Mouse (Mus musculus) stomach, embryonic 15.5 days (tissue): Measurements from ENCODE around the gene Sox6. TPM values are rescaled to one million over a fixed set of nuclear protein-coding genes. Genes with fewer than 3 reads are reported as not detected.

Source experiments
- ATAC-seq: fragments of 200-750 bp; cut with Nextera tagmentation; 2 replicates; pipeline ENCODE4 v1.8.0; 2017; ENCODE audit warnings: low read depth, moderate number of reproducible peaks, moderate TSS enrichment; ENCODE audit not compliant: insufficient read depth, low FRiP score
- H3K27ac ChIP-seq: fragments of 300-500 bp; sonication (generic); 2 replicates; pipeline ENCODE4 v1.5.1; 2015; ENCODE audit warnings: mild to moderate bottlenecking, inconsistent platforms
- H3K27me3 ChIP-seq: fragments of 300-500 bp; sonication (generic); replicated peaks from 2 replicates; pipeline ENCODE4 v1.6.1; 2015; ENCODE audit warnings: inconsistent platforms
- H3K36me3 ChIP-seq: fragments of 300-500 bp; sonication (generic); 2 replicates; pipeline ENCODE4 v1.6.1; 2015; ENCODE audit warnings: inconsistent platforms
- H3K4me1 ChIP-seq: fragments of 300-500 bp; sonication (generic); 2 replicates; pipeline ENCODE4 v1.6.1; 2015; ENCODE audit warnings: inconsistent platforms
- H3K4me2 ChIP-seq: fragments of 300-500 bp; sonication (generic); 2 replicates; pipeline ENCODE4 v1.6.1; 2015; ENCODE audit warnings: mild to moderate bottlenecking, inconsistent platforms
- H3K4me3 ChIP-seq: fragments of 300-500 bp; sonication (generic); replicated peaks from 2 replicates; pipeline ENCODE4 v1.5.1; 2015; ENCODE audit warnings: inconsistent platforms
- H3K9ac ChIP-seq: fragments of 300-500 bp; sonication (generic); 2 replicates; pipeline ENCODE4 v1.6.1; 2015; ENCODE audit warnings: inconsistent platforms
- H3K9me3 ChIP-seq: fragments of 300-500 bp; sonication (generic); 2 replicates; pipeline ENCODE4 v1.6.1; 2016; ENCODE audit warnings: inconsistent platforms
- WGBS: fragments of 180-500 bp; shearing (Covaris S2); methylation state at CpG from one replicate; pipeline ENCODE4 v1.1.7; 2015; 5-methylcytosine and 5-hydroxymethylcytosine counted together
- polyA plus RNA-seq: library from polyadenylated mRNA; unstranded; fragments of >200 nt; fragmentation: Nextera tagmentation; extraction: Ambion mirVana; gene quantifications from 2 replicates; pipeline ENCODE4 v1.2.1, GENCODE M21; 2015

The Sox6 gene
- polyA plus RNA-seq, 1 experiment from 2014 or later: 42.4 TPM

- Histone ChIP-seq H3K4me1 (peaks cover 5% of the 10 kb centered on the region; the same call in 1 of the 2 replicates), H3K36me3 (no peaks in the 10 kb centered on the region), H3K27me3 (no peaks in the 10 kb centered on the region), H3K9ac (no peak overlapping the region), H3K9me3 (no peaks in the 10 kb centered on the region), H3K27ac (no peak overlapping the region), H3K4me2 (no peak overlapping the region), H3K4me3 (no peak overlapping the region)
- no peak for ATAC-seq
- WGBS: 35% methylated on average over 7 of the region's 7 CpGs
Observed at GRCm38 (mm10) chr7:115721624-115722540, 316.7 kb downstream of the Sox6 start.

- Histone ChIP-seq H3K9me3 (no peaks in the 10 kb centered on the region), H3K4me2 (no peak overlapping the region), H3K4me3 (no peak overlapping the region), H3K9ac (no peak overlapping the region), H3K27ac (no peak overlapping the region), H3K36me3 (no peaks in the 10 kb centered on the region), H3K27me3 (no peaks in the 10 kb centered on the region), H3K4me1 (peaks cover 5% of the 10 kb centered on the region; the same call in 1 of the 2 replicates)
- no peak for ATAC-seq
- WGBS: 84% methylated on average over 3 of the region's 3 CpGs
Observed at GRCm38 (mm10) chr7:115719791-115720190, 318.8 kb downstream of the Sox6 start.

DNA sequence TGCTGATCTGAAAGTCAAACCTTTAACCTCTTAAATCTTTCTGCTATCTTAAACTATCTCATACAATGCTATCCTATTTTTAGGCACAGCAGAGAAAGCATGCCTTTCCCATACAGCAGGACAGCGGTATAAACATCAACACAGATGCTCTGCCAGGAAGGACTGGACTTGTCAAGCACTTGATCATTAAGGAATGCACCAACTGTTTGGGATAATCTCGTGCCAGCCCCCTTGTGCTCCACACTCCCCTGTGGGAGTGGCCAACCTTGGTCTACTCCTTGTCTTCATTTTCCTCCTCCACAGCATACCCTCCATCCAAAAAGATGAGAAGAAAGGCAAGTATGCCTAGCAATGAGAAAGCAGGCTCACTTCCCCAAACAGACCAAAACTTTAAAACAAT, 332.5 kb downstream of the Sox6 start:
- Histone ChIP-seq H3K27me3 (no peaks in the 10 kb centered on the region), H3K4me1 (no peaks in the 10 kb centered on the region), H3K9ac (no peak overlapping the region), H3K36me3 (no peaks in the 10 kb centered on the region), H3K4me3 (no peak overlapping the region), H3K9me3 (no peaks in the 10 kb centered on the region), H3K4me2 (no peak overlapping the region), H3K27ac (no peak overlapping the region)
- 21% methylated on average over 2 of the region's 2 CpGs for WGBS
- ATAC-seq: no peak

GRCm38 (mm10) chr7:115698105-115698504, 340.5 kb downstream of the Sox6 start:
- ATAC-seq: no peak
- Histone ChIP-seq H3K27me3 (no peaks in the 10 kb centered on the region), H3K4me2 (no peak overlapping the region), H3K4me1 (no peaks in the 10 kb centered on the region), H3K27ac (no peak overlapping the region), H3K9me3 (no peaks in the 10 kb centered on the region), H3K36me3 (no peaks in the 10 kb centered on the region), H3K9ac (no peak overlapping the region), H3K4me3 (no peak overlapping the region)
- WGBS: 80% methylated on average over 1 of the region's 1 CpGs

DNA sequence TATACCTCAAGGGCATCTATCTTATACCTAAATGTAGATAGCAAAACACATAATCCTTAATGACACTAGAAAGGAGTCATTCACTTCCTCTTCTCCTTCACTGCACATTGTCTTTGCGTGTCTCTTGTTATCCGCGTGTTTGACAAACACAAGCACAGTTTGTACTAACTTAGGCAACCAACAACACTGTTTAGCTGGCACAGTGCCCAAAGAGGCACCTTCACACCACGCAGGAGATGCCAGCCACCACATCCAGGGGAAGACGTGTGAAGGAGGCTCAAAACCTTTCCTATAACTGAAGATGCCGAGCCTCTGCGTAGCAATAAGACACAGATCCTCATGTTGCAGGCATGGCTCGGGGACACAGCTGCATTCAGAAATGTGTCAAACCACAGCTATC, 345.4 kb downstream of the Sox6 start:
- Histone ChIP-seq H3K9me3 (no peaks in the 10 kb centered on the region), H3K4me1 (no peaks in the 10 kb centered on the region), H3K27me3 (no peaks in the 10 kb centered on the region), H3K9ac (no peak overlapping the region), H3K4me3 (no peak overlapping the region), H3K4me2 (no peak overlapping the region), H3K36me3 (no peaks in the 10 kb centered on the region), H3K27ac (no peak overlapping the region)
- ATAC-seq: no peak
- WGBS: 75% methylated on average over 8 of the region's 8 CpGs

DNA sequence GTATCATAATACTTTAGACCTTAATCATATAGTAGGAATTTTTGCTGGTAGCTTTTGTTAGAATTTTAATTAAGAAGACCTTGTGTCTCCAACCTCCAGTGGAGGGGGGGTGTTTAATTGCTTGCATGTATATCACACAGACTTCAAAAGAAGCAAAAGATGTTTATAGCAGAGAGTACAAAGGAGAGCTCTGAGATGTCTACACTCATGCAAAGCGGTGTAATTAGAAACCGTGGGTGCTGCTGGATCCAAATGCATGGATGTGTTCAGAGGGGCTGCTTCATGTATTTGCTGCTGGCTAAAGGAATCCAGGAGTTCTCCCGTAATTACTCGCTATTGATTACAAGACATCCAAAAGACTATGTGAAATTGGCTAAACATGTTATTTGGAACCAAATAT, 347.5 kb downstream of the Sox6 start:
- H3K4me2 ChIP-seq: no peak overlapping the region
- H3K4me1 ChIP-seq: no peaks in the 10 kb centered on the region
- H3K36me3 ChIP-seq: no peaks in the 10 kb centered on the region
- no peak overlapping the region for H3K27ac ChIP-seq
- no peak for ATAC-seq
- no peaks in the 10 kb centered on the region for H3K27me3 ChIP-seq
- H3K9ac ChIP-seq: no peak overlapping the region
- no peaks in the 10 kb centered on the region for H3K9me3 ChIP-seq
- WGBS: 72% methylated on average over 4 of the region's 4 CpGs
- H3K4me3 ChIP-seq: no peak overlapping the region

- Histone ChIP-seq H3K9ac (no peak overlapping the region), H3K4me3 (no peak overlapping the region), H3K27me3 (no peaks in the 10 kb centered on the region), H3K36me3 (no peaks in the 10 kb centered on the region), H3K27ac (no peak overlapping the region), H3K4me1 (no peaks in the 10 kb centered on the region), H3K4me2 (no peak overlapping the region), H3K9me3 (no peaks in the 10 kb centered on the region)
- no peak for ATAC-seq
- WGBS: 76% methylated on average over 6 of the region's 6 CpGs
Observed at GRCm38 (mm10) chr7:115686687-115687086, 351.9 kb downstream of the Sox6 start.

GRCm38 (mm10) chr7:115684142-115684541, 354.5 kb downstream of the Sox6 start:
- no peak overlapping the region for H3K9ac ChIP-seq
- no peak for ATAC-seq
- no peak overlapping the region for H3K27ac ChIP-seq
- H3K4me3 ChIP-seq: no peak overlapping the region
- H3K4me1 ChIP-seq: no peaks in the 10 kb centered on the region
- no peaks in the 10 kb centered on the region for H3K27me3 ChIP-seq
- H3K9me3 ChIP-seq: no peaks in the 10 kb centered on the region
- no peaks in the 10 kb centered on the region for H3K36me3 ChIP-seq
- H3K4me2 ChIP-seq: no peak overlapping the region
- WGBS: 72% methylated on average over 3 of the region's 3 CpGs

DNA sequence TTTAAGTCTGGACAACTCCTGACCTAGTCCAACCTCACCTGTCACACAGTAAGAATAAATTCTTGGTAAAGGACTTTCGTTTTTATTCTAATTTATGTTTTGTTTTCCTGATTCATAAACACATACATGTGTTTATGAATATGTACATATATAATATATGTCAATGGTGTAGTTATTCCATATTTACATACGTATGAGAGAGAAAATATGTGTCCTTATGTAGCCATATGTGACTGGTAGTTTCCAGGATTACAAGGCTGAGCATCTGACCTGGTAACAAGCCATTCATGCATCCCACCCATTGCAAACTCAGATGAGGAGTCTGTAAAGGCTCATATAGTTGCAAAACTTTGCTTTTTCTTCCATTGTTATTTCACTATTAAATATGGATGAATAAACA, 366.8 kb downstream of the Sox6 start:
- Histone ChIP-seq H3K4me2 (no peak overlapping the region), H3K9me3 (no peaks in the 10 kb centered on the region), H3K27me3 (no peaks in the 10 kb centered on the region), H3K4me3 (no peak overlapping the region), H3K27ac (no peak overlapping the region), H3K9ac (no peak overlapping the region), H3K4me1 (0 out of 2 replicates have a peak, but pooled peaks cover 7% of the 10 kb centered on the region), H3K36me3 (no peaks in the 10 kb centered on the region)
- 81% methylated on average over 2 of the region's 2 CpGs for WGBS
- no peak for ATAC-seq

DNA sequence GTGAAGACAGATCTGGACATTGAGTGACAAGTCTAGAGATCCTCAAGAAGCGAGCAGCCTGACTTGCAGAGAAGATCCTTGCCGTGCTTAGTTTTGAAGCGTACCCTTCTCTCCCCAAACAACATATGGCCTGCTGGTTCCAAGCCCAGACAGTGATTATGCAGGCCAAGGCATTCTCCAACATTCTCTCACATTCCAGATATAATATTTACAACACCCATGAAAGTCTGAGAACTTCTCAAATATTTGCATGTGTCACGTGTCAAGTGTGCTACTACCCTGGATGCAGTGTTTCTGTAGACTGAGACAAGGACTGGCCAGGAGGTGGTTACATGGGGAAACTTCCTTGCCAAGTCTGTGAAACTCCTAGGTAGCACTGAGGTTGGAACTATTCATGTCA, 367.3 kb downstream of the Sox6 start:
- peak; percentile 43; the same call in 1 of the 2 replicates for ATAC-seq

DNA sequence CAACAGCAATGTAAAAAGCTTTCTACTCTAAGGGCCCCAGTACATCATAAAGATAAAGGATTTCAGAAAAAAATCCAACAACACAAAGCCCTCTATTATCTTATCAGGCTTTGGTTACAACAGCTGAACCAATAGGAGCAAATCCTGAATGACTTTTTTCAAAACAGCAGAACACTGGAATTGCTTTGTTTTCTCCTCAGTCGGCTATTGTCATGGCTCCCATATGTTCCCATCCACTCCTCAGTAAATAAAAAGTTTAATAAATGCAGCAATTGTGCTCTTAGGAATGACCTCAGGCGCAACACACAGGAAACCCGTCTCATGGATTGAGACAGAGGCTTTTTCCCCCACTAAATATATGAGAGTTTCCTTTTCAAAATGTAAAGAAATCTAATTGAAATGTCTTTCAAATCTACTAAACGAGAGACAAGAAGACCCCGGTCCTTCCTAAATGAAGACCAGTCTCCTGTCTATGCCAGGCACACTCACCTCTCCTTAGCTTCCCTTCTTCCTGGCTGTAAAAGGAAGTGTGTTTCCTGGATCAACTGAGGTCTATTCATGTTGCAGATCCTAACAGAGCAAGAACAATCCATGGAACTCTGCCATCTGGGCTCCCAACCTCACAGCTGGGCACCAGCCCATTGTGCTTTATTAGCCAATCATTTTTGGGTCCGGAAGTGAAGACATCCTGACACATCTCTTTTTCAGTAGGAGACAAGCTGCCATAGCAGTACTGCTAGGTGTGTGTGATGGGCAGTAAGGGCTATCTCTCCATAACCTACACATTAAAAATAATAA, 369.2 kb downstream of the Sox6 start:
- Histone ChIP-seq H3K4me1 (0 out of 2 replicates have a peak, but pooled peaks cover 7% of the 10 kb centered on the region), H3K9ac (no peak overlapping the region), H3K27me3 (no peaks in the 10 kb centered on the region), H3K9me3 (no peaks in the 10 kb centered on the region), H3K27ac (no peak overlapping the region), H3K4me3 (no peak overlapping the region), H3K4me2 (no peak overlapping the region), H3K36me3 (no peaks in the 10 kb centered on the region)
- 62% methylated on average over 6 of the region's 6 CpGs for WGBS
- ATAC-seq: no peak

More for the DNA sequence above, 367.3 kb downstream of the Sox6 start:
- Histone ChIP-seq H3K4me3 (no peak overlapping the region), H3K9ac (no peak overlapping the region), H3K36me3 (no peaks in the 10 kb centered on the region), H3K9me3 (no peaks in the 10 kb centered on the region), H3K27ac (no peak overlapping the region), H3K4me2 (no peak overlapping the region), H3K27me3 (no peaks in the 10 kb centered on the region), H3K4me1 (0 out of 2 replicates have a peak, but pooled peaks cover 7% of the 10 kb centered on the region)
- WGBS: 51% methylated on average over 4 of the region's 4 CpGs
